Mouse (Mus musculus): Measurements from ENCODE around the gene Abca1.

GRCm38 (mm10) chr4:52985216-52985615 is 174.5 kb downstream of the Abca1 start:
- peak; percentile 53 for TF ChIP-seq CTCF (IDR thresholded peaks at IDR 0.05; ENCODE audit: low read depth)
- TF ChIP-seq EP300 (IDR thresholded peaks at IDR 0.05; ENCODE audit: low read depth) = no peak

Measured in heart, postnatal 0 days (tissue).